In genomic region chr11:76406702-76407583, GRCm38 (mm10) we compare ENCODE assay signal across 8 mouse cellular contexts. TPM values are rescaled to one million over a fixed set of nuclear protein-coding genes. Genes with fewer than 3 reads are reported as not detected.
A peak's percentile ranks its signal among the peaks of the same experiment; 100 is the strongest.
DNase-seq lines count a peak whose midpoint lies in the region; ATAC-seq and TF ChIP-seq lines count a peak whose summit lies in the region.

Gene Timm22, plus strand, starts transcription at chr11:76406952.

- in situ Hi-C loops in CH12.LX (cut with MboI; ENCODE audit: low pct_ligation_motif_present, low pct_unique_long_range_greater_than_20kb, low sequenced_read_pairs): loop anchor here (10.0 kb wide), 1 partner anchor 622 kb away; no protein-coding TSS in a partner anchor

- no peaks in the 10 kb centered on the region for H3K9me3 ChIP-seq in CH12.LX (replicated peaks; ENCODE audit: low read length)
- no peaks in the 10 kb centered on the region for H3K9me3 ChIP-seq in forebrain, embryonic 11.5 days (ENCODE audit: control insufficient read depth, low read length)
- H3K9me3 ChIP-seq in heart, embryonic 16.5 days (replicated peaks; ENCODE audit: control insufficient read depth, low read length): no peaks in the 10 kb centered on the region
- H3K9me3 ChIP-seq in liver, embryonic 15.5 days (replicated peaks): no peaks in the 10 kb centered on the region
- H3K9me3 ChIP-seq in neural tube, embryonic 12.5 days: no peaks in the 10 kb centered on the region

- dilution Hi-C loops in CH12.LX (cut with MboI; ENCODE audit: extremely low pct_ligation_motif_present, extremely low pct_unique_long_range_greater_than_20kb, low sequenced_read_pairs): no loop called here

- peak; percentile 99 to 100 for TF ChIP-seq CTCF in CH12.LX (conservative IDR thresholded peaks at IDR 0.05 in 1 of 2, IDR thresholded peaks at IDR 0.05 in 1 of 2; ENCODE audit: low read depth in 2 of 2, low read length in 2 of 2)

- H3K4me3 ChIP-seq in CH12.LX (replicated peaks in 1 of 3; ENCODE audit: low read depth in 2 of 3, low read length in 2 of 3, poor library complexity in 1 of 3): peak within 1 kb of the TSS; percentile 67 to 99 (median 82)
- peak within 1 kb of the TSS; percentile 95 for H3K4me3 ChIP-seq in forebrain, embryonic 11.5 days (ENCODE audit: low read depth, low read length)
- peak within 1 kb of the TSS; percentile 99 for H3K4me3 ChIP-seq in heart, embryonic 16.5 days (ENCODE audit: low read length)
- H3K4me3 ChIP-seq in liver, embryonic 15.5 days (replicated peaks): peak within 1 kb of the TSS; percentile 86
- H3K4me3 ChIP-seq in neural tube, embryonic 12.5 days: peak within 1 kb of the TSS; percentile 81

- WGBS in forebrain, embryonic 11.5 days: under 1% methylated on average over 46 of the region's 46 CpGs
- under 1% methylated on average over 46 of the region's 46 CpGs for WGBS in heart, embryonic 16.5 days
- WGBS in liver, embryonic 15.5 days (ENCODE audit: insufficient replicate concordance): under 1% methylated on average over 46 of the region's 46 CpGs
- WGBS in neural tube, embryonic 12.5 days: under 1% methylated on average over 46 of the region's 46 CpGs

- peak within 1 kb of the TSS; percentile 55 for H3K4me2 ChIP-seq in CH12.LX (ENCODE audit: insufficient read depth, low read depth, poor library complexity, severe bottlenecking)
- H3K4me2 ChIP-seq in forebrain, embryonic 11.5 days (ENCODE audit: low read depth, low read length, severe bottlenecking): peak within 1 kb of the TSS; percentile 59
- H3K4me2 ChIP-seq in heart, embryonic 16.5 days (ENCODE audit: low read depth, low read length): peak within 1 kb of the TSS; percentile 92
- peak within 1 kb of the TSS; percentile 85 for H3K4me2 ChIP-seq in liver, embryonic 15.5 days
- peak within 1 kb of the TSS; percentile 85 for H3K4me2 ChIP-seq in neural tube, embryonic 12.5 days (replicated peaks)

- H3K79me2 ChIP-seq in CH12.LX (replicated peaks; ENCODE audit: control insufficient read depth, extremely low read depth, insufficient read depth, poor library complexity, severe bottlenecking): peaks cover 25% of the 10 kb centered on the region

- peak within 1 kb of the TSS; percentile 80 for H3K9ac ChIP-seq in CH12.LX (ENCODE audit: insufficient read depth, low read depth)
- H3K9ac ChIP-seq in forebrain, embryonic 11.5 days (ENCODE audit: low read length): peak within 1 kb of the TSS; percentile 94
- peak within 1 kb of the TSS; percentile 99 for H3K9ac ChIP-seq in heart, embryonic 16.5 days (ENCODE audit: low read length)
- H3K9ac ChIP-seq in liver, embryonic 15.5 days: peak within 1 kb of the TSS; percentile 75
- peak within 1 kb of the TSS; percentile 81 for H3K9ac ChIP-seq in neural tube, embryonic 12.5 days

- ATAC-seq in forebrain, embryonic 11.5 days (replicated peaks; ENCODE audit: low FRiP score): peak; percentile 96
- peak; percentile 97 for ATAC-seq in heart, embryonic 16.5 days (replicated peaks; ENCODE audit: extremely low read depth, insufficient read depth, low FRiP score)
- peak; percentile 94 for ATAC-seq in liver, embryonic 15.5 days (ENCODE audit: insufficient read depth)
- ATAC-seq in neural tube, embryonic 12.5 days (ENCODE audit: low FRiP score, low read depth): peak; percentile 95

- peak within 1 kb of the TSS; percentile 59; the same call in 1 of the 2 replicates for H3K27ac ChIP-seq in CH12.LX (ENCODE audit: insufficient read depth, low read depth)
- H3K27ac ChIP-seq in forebrain, embryonic 11.5 days (ENCODE audit: low read depth, low read length): 0 out of 2 replicates have a peak within 1 kb of the TSS, but pooled peaks have one; percentile 13
- H3K27ac ChIP-seq in heart, embryonic 16.5 days (ENCODE audit: low read length): peak within 1 kb of the TSS; percentile 85
- H3K27ac ChIP-seq in liver, embryonic 15.5 days (replicated peaks): peak within 1 kb of the TSS; percentile 80
- no peak within 1 kb of the TSS for H3K27ac ChIP-seq in neural tube, embryonic 12.5 days

- no peaks in the 10 kb centered on the region for H3K27me3 ChIP-seq in CH12.LX (replicated peaks)
- no peaks in the 10 kb centered on the region for H3K27me3 ChIP-seq in forebrain, embryonic 11.5 days (ENCODE audit: control insufficient read depth, insufficient read depth, low read length)
- no peaks in the 10 kb centered on the region for H3K27me3 ChIP-seq in heart, embryonic 16.5 days (ENCODE audit: control insufficient read depth, insufficient read depth, low read length)
- H3K27me3 ChIP-seq in liver, embryonic 15.5 days: peaks cover 11% of the 10 kb centered on the region; the same call in 1 of the 2 replicates
- no peaks in the 10 kb centered on the region for H3K27me3 ChIP-seq in neural tube, embryonic 12.5 days (replicated peaks)

- DNase-seq in CH12.LX (ENCODE audit: extremely low read depth): peak; percentile 100
- peak; percentile 98 for DNase-seq in c-Kit-positive CD71-positive TER-119-negative erythroid progenitor cells, embryonic 14.5 days (ENCODE audit: low read depth)
- peak; percentile 98 for DNase-seq in forebrain, embryonic 11.5 days (ENCODE audit: low spot score)
- peak; percentile 97 to 98 for DNase-seq in kidney, postnatal 36 days
- peak; percentile 98 for DNase-seq in telencephalon, adult 2 months (ENCODE audit: low read depth, low spot score)

- peaks cover 6 to 35% of the 10 kb centered on the region in 2 experiments; a peak in 3 of 4 replicates for H3K4me1 ChIP-seq in CH12.LX (ENCODE audit: control insufficient read depth in 1 of 2, insufficient read depth in 2 of 2)
- H3K4me1 ChIP-seq in forebrain, embryonic 11.5 days (replicated peaks; ENCODE audit: control insufficient read depth, insufficient read depth, low read length): peaks cover 3% of the 10 kb centered on the region; the same call in 1 of the 2 replicates
- H3K4me1 ChIP-seq in heart, embryonic 16.5 days (ENCODE audit: control insufficient read depth, insufficient read depth, low read length): peaks cover 4% of the 10 kb centered on the region
- peaks cover 21% of the 10 kb centered on the region; the same call in 1 of the 2 replicates for H3K4me1 ChIP-seq in liver, embryonic 15.5 days (replicated peaks)
- peaks cover 9% of the 10 kb centered on the region for H3K4me1 ChIP-seq in neural tube, embryonic 12.5 days

- TF ChIP-seq EP300 in CH12.LX (IDR thresholded peaks at IDR 0.05; ENCODE audit: low read length): no peak

- TF ChIP-seq POLR2A in CH12.LX (IDR thresholded peaks at IDR 0.05; ENCODE audit: low read depth, low read length): peak; percentile 93

- peaks cover 12 to 29% of the 10 kb centered on the region in 2 experiments for H3K36me3 ChIP-seq in CH12.LX (replicated peaks in 1 of 2; ENCODE audit: control insufficient read depth in 1 of 2, insufficient read depth in 1 of 2, low read length in 1 of 2)
- no peaks in the 10 kb centered on the region; the same call in 1 of the 2 replicates for H3K36me3 ChIP-seq in forebrain, embryonic 11.5 days (ENCODE audit: control insufficient read depth, insufficient read depth, low read length)
- H3K36me3 ChIP-seq in heart, embryonic 16.5 days (ENCODE audit: control insufficient read depth, insufficient read depth): peaks cover 4% of the 10 kb centered on the region
- H3K36me3 ChIP-seq in liver, embryonic 15.5 days (replicated peaks): peaks cover 19% of the 10 kb centered on the region
- peaks cover 10% of the 10 kb centered on the region for H3K36me3 ChIP-seq in neural tube, embryonic 12.5 days

- TF ChIP-seq RAD21 in CH12.LX (IDR thresholded peaks at IDR 0.05; ENCODE audit: low read depth, low read length): no peak; the same call in none of the 2 replicates

TF ChIP-seq in CH12.LX, 34 proteins besides CTCF, POLR2A, EP300 and RAD21 (continues in another document):
- peak; percentile 62; the same call in 1 of the 2 replicates for TF ChIP-seq POLR2AphosphoS2 (IDR thresholded peaks at IDR 0.05; ENCODE audit: low read depth, low read length)
- no peak; the same call in 1 of the 2 replicates for TF ChIP-seq ZKSCAN1 (IDR thresholded peaks at IDR 0.05; ENCODE audit: borderline replicate concordance, low read depth, low read length)
- no peak for TF ChIP-seq ETS1 (conservative IDR thresholded peaks at IDR 0.05; ENCODE audit: low read depth, low read length)
- TF ChIP-seq NRF1 (IDR thresholded peaks at IDR 0.05; ENCODE audit: low read depth, low read length): no peak; the same call in none of the 2 replicates
- TF ChIP-seq CHD1 (IDR thresholded peaks at IDR 0.05; ENCODE audit: low read depth, low read length): no peak
- peak; percentile 72 for TF ChIP-seq MAX (IDR thresholded peaks at IDR 0.05; ENCODE audit: low read length)
- TF ChIP-seq JUND (conservative IDR thresholded peaks at IDR 0.05; ENCODE audit: low read depth, low read length): peak; percentile 52; the same call in 1 of the 2 replicates
- no peak for TF ChIP-seq PAX5 (IDR thresholded peaks at IDR 0.05; ENCODE audit: low read length)
- TF ChIP-seq ELF1 (IDR thresholded peaks at IDR 0.05; ENCODE audit: low read depth, low read length): peak; percentile 92
- no peak; the same call in 1 of the 2 replicates for TF ChIP-seq USF1 (IDR thresholded peaks at IDR 0.05; ENCODE audit: low read depth, low read length)
- peak; percentile 93 for TF ChIP-seq TBP (conservative IDR thresholded peaks at IDR 0.05; ENCODE audit: low read depth, low read length)
- TF ChIP-seq RCOR1 (conservative IDR thresholded peaks at IDR 0.05; ENCODE audit: low read depth, low read length): peak; percentile 80; the same call in 1 of the 2 replicates
- peak; percentile 89 for TF ChIP-seq MYC (IDR thresholded peaks at IDR 0.05; ENCODE audit: low read depth, low read length)
- TF ChIP-seq KAT2A (IDR thresholded peaks at IDR 0.05; ENCODE audit: insufficient replicate concordance, low read length): peak; percentile 98
- no peak for TF ChIP-seq UBTF (IDR thresholded peaks at IDR 0.05; ENCODE audit: low read depth, low read length)
- peak; percentile 43; the same call in 1 of the 2 replicates for TF ChIP-seq JUN (IDR thresholded peaks at IDR 0.05; ENCODE audit: insufficient read depth, low read depth, low read length)
- TF ChIP-seq MAZ (IDR thresholded peaks at IDR 0.05; ENCODE audit: low read depth, low read length): peak; percentile 93
- TF ChIP-seq IRF4 (IDR thresholded peaks at IDR 0.05; ENCODE audit: low read depth, low read length): peak; percentile 71
- TF ChIP-seq USF2 (conservative IDR thresholded peaks at IDR 0.05; ENCODE audit: low read depth, low read length): no peak
- peak; percentile 94 for TF ChIP-seq CHD2 (IDR thresholded peaks at IDR 0.05; ENCODE audit: low read length)

RNA-seq across cellular contexts. Expression of gene Timm22, which starts in this region (rescaled TPM):
- total RNA-seq in CH12.LX (2012; rRNA removed) (53.8 and 65.2 TPM in 2 replicates), CH12.LX (2014; rRNA removed) (81.4 and 81.5 TPM in 2 replicates)
- polyA plus RNA-seq in CH12.LX (2012; ENCODE audit: insufficient read length, low read depth): 44.6 and 62.5 TPM in 2 replicates
- polyA plus RNA-seq in forebrain, embryonic 11.5 days (2014; fragmentation: Nextera tagmentation; extraction: Ambion mirVana): 109 and 113 TPM in 2 replicates
- 81.6 and 84.4 TPM in 2 replicates for polyA plus RNA-seq in heart, embryonic 16.5 days (2015; fragmentation: Nextera tagmentation; extraction: Ambion mirVana)
- 36.6 and 37.4 TPM in 2 replicates for polyA plus RNA-seq in liver, embryonic 15.5 days (2015; fragmentation: Nextera tagmentation; extraction: Ambion mirVana)
- 120 and 132 TPM in 2 replicates for polyA plus RNA-seq in neural tube, embryonic 12.5 days (2016; fragmentation: Nextera tagmentation; extraction: Ambion mirVana)
